Comparison of ENCODE assay signal across 9 mouse cellular contexts in the genomic region with DNA sequence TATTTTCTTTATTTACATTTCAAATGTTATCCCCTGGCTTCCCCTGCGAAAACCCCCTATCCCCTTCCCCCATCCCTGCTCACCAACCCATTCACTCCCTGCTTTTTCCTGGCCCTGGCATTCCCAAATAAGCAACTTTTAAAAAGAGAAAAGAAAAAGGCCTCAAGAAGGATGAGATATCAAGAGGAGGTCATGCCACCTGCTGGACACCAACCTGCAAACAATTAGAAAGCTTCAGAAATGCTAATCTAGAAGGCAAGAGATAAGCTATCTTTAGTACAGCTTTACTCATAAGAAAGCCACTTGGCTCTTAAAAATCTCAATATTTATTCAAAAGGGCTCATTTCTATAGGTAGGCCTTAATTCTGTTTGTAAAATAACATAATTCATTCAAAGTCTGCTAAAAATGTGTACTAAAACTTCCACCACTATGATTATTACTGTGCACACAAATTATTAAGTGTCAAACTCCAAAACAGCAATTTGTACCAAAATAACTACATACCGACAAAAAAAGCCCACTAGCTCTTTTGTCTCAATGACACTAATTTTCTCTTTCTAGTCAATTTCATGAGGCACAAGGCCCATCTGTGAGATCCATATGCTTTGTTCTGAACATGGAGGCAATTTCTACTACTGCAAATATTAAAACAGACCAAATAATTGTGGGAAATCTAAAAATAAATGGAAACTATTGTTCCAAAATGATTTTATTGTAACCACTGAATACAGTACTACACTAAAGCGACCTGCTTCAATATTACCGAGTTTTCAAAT. TPM values are rescaled to one million over a fixed set of nuclear protein-coding genes. Genes with fewer than 3 reads are reported as not detected.
A peak's percentile ranks its signal among the peaks of the same experiment; 100 is the strongest.
DNase-seq lines count a peak whose midpoint lies in the region; ATAC-seq and TF ChIP-seq lines count a peak whose summit lies in the region.
"Had no signal": no experiment of that assay in that cellular context is flagged by ENCODE, and none has a peak within 500 bp of the region (broad histone marks: within the 10 kb centered on the region; RNA-seq: fewer than 3 reads in every experiment).

No protein-coding gene starts in this region.

- H3K4me2 ChIP-seq in midbrain, embryonic 11.5 days: no peak overlapping the region
- H3K4me2 ChIP-seq in hindbrain, postnatal 0 days (ENCODE audit: low read depth, low read length): peak overlapping the region; percentile 74

- H3K9ac ChIP-seq in midbrain, embryonic 11.5 days (ENCODE audit: low read length): no peak overlapping the region
- no peak overlapping the region; the same call in 1 of the 2 replicates for H3K9ac ChIP-seq in hindbrain, postnatal 0 days (replicated peaks; ENCODE audit: low read length)
- H3K9ac ChIP-seq: liver, embryonic 14.5 days had no signal

- no peak overlapping the region for H3K27ac ChIP-seq in midbrain, embryonic 10.5 days (replicated peaks)
- H3K27ac ChIP-seq in midbrain, embryonic 11.5 days (ENCODE audit: low read depth, low read length): no peak overlapping the region
- H3K27ac ChIP-seq in hindbrain, postnatal 0 days: no peak overlapping the region
- H3K27ac ChIP-seq: liver, embryonic 14.5 days had no signal

- no peak for ATAC-seq in midbrain, embryonic 11.5 days (ENCODE audit: low FRiP score)
- no peak for ATAC-seq in hindbrain, postnatal 0 days

- 23% methylated on average over 4 of the region's 4 CpGs for WGBS in midbrain, embryonic 10.5 days
- WGBS in midbrain, embryonic 11.5 days: 30% methylated on average over 4 of the region's 4 CpGs
- 32% methylated on average over 4 of the region's 4 CpGs for WGBS in hindbrain, postnatal 0 days

- 0 out of 2 replicates have a peak, but pooled peaks cover 5% of the 10 kb centered on the region for H3K27me3 ChIP-seq in midbrain, embryonic 10.5 days (ENCODE audit: low read depth, poor library complexity, severe bottlenecking)
- H3K27me3 ChIP-seq in midbrain, embryonic 11.5 days (ENCODE audit: control insufficient read depth, insufficient read depth, low read length): no peaks in the 10 kb centered on the region
- H3K27me3 ChIP-seq in hindbrain, postnatal 0 days (ENCODE audit: insufficient read depth, low read length): no peaks in the 10 kb centered on the region

- peaks cover 21% of the 10 kb centered on the region for H3K4me1 ChIP-seq in midbrain, embryonic 10.5 days
- peaks cover 2% of the 10 kb centered on the region; the same call in 1 of the 2 replicates for H3K4me1 ChIP-seq in midbrain, embryonic 11.5 days (ENCODE audit: control insufficient read depth, insufficient read depth, low read length)
- H3K4me1 ChIP-seq in hindbrain, postnatal 0 days (ENCODE audit: insufficient read depth, low read length): 0 out of 2 replicates have a peak, but pooled peaks cover 3% of the 10 kb centered on the region

- H3K4me3 ChIP-seq in midbrain, embryonic 10.5 days: peak overlapping the region; percentile 82; the same call in 1 of the 2 replicates
- H3K4me3 ChIP-seq in midbrain, embryonic 11.5 days (ENCODE audit: low read depth, low read length): no peak overlapping the region
- peak overlapping the region; percentile 80 for H3K4me3 ChIP-seq in hindbrain, postnatal 0 days (ENCODE audit: low read length)

- peak; percentile 19 for DNase-seq in cerebellum, adult 9-10 months
- no peak for DNase-seq in cerebellum, adult 11 months
- no peak for DNase-seq in midbrain, embryonic 10.5 days (ENCODE audit: low spot score)
- no peak for DNase-seq in midbrain, embryonic 11.5 days (ENCODE audit: low spot score, missing footprints)
- DNase-seq in hindbrain, postnatal 0 days (ENCODE audit: low spot score): peak; percentile 18
- no peak for DNase-seq in ovary, adult 18-20 months (ENCODE audit: low spot score)
- no peak for DNase-seq in gastrocnemius, postnatal 10 days
- no peak for DNase-seq in gastrocnemius, adult 18-20 months (ENCODE audit: low spot score)

- no peaks in the 10 kb centered on the region for H3K36me3 ChIP-seq in midbrain, embryonic 10.5 days
- no peaks in the 10 kb centered on the region for H3K36me3 ChIP-seq in midbrain, embryonic 11.5 days (ENCODE audit: control insufficient read depth, insufficient read depth, low read length)
- no peaks in the 10 kb centered on the region for H3K36me3 ChIP-seq in hindbrain, postnatal 0 days (ENCODE audit: insufficient read depth, low read length)

- H3K9me3 ChIP-seq in midbrain, embryonic 10.5 days (replicated peaks): no peaks in the 10 kb centered on the region
- no peaks in the 10 kb centered on the region for H3K9me3 ChIP-seq in midbrain, embryonic 11.5 days (ENCODE audit: control insufficient read depth, low read length)
- H3K9me3 ChIP-seq in hindbrain, postnatal 0 days (ENCODE audit: low read length): no peaks in the 10 kb centered on the region

- peak; percentile 31 for TF ChIP-seq CTCF in hindbrain, postnatal 0 days (IDR thresholded peaks at IDR 0.05; ENCODE audit: low read depth)

RNA-seq across cellular contexts. Expression of a gene that starts 1.9 kb away (rescaled TPM):
- polyA plus RNA-seq in midbrain, embryonic 10.5 days (2016; fragmentation: Nextera tagmentation; extraction: Ambion mirVana): 8.0 and 11.9 TPM in 2 replicates
- 13.7 and 17.6 TPM in 2 replicates for polyA plus RNA-seq in midbrain, embryonic 11.5 days (2014; fragmentation: Nextera tagmentation; extraction: Ambion mirVana)
- total RNA-seq in hindbrain, postnatal 0 days (2014; rRNA removed): 83.0 and 108 TPM in 2 replicates
- polyA plus RNA-seq in hindbrain, postnatal 0 days (2015; fragmentation: Nextera tagmentation; extraction: Ambion mirVana): 20.6 and 21.4 TPM in 2 replicates
- 1 to 10 TPM; 5.5 to 6.3 TPM for total RNA-seq in gastrocnemius, postnatal 10 days (2021)
- 1 to 10 TPM; 1.9 to 2.6 TPM for total RNA-seq in gastrocnemius, adult 18-20 months (2021)

Comparison
In these comparisons a context has a peak if more than half of its experiments do, and no peak if none do; other contexts are left out.
1. DNase-seq: peak in cerebellum, adult 9-10 months (single experiment) and hindbrain, postnatal 0 days (single experiment); none in cerebellum, adult 11 months (single experiment), midbrain, embryonic 10.5 days (single experiment), midbrain, embryonic 11.5 days (single experiment), ovary, adult 18-20 months (single experiment), gastrocnemius, postnatal 10 days (single experiment) and gastrocnemius, adult 18-20 months (single experiment).
2. RNA of a gene that starts 1.9 kb away (total RNA-seq): 83.0 to 108 TPM in hindbrain, postnatal 0 days; 5.5 to 6.3 TPM in gastrocnemius, postnatal 10 days and 1.9 to 2.6 TPM in gastrocnemius, adult 18-20 months; every median in the first group is over 10 times any median in the second.